Mouse (Mus musculus): ENCODE results near the gene Cyp4f14. TPM values are rescaled to one million over a fixed set of nuclear protein-coding genes. Genes with fewer than 3 reads are reported as not detected.
"Not testable (repeated sequence)": the region's sequence is repeated elsewhere in the genome, so short reads cannot be mapped to it uniquely, and the experiment has no call there.

Gene Cyp4f14
- polyA plus RNA-seq, 1 experiment from 2014 or later, result not detected

DNA sequence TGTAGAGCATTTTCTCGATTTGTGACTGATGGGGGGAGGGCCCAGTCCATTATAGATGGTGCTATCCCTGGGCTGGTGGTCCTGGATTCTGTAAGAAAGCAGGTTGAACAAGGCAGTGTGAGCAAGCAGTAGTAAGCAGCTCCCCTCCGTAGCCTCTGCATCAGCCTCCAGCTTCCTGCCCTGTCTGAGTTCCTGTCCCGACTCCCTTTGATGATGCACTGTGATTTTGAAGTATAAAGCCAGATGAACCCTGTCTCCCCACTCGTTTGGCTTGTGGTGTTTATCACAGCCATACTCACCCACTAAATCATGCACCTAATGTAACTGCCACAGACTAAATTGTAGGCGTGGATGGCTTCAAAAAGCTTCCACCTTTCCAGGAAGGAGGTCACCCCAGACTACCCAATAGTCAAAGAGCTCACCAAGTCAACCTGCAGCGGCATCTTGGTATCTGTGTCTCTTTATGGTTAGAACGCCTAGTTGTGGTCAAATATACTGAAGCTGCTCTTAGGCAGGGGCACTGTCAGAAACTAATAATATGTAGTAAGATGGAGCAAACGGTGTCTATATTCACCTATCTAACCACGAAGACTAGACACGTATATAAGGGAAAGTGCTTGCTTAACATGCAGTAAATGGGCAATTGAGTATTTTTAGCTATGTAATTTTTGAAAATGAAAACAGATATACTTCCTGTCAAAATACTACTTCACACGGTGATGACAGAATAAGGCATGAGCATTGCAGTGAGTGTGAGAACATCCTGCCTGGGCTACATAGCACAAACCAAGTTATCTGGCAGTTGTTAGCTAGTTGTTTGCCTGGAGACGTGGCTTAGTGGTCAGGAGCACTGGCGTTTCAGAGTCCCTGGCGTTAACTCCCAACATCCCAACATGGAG, 36.6 kb downstream of the Cyp4f14 start:
- Histone ChIP-seq H3K9ac (ENCODE audit: low read depth, low read length) (no peak overlapping the region), H3K4me1 (ENCODE audit: control insufficient read depth, insufficient read depth, low read length) (no peaks in the 10 kb centered on the region), H3K36me3 (ENCODE audit: control insufficient read depth, insufficient read depth, low read length) (peaks cover 64% of the 10 kb centered on the region), H3K4me2 (ENCODE audit: low read depth, low read length) (no peak overlapping the region), H3K9me3 (ENCODE audit: control insufficient read depth, low read length) (no peaks in the 10 kb centered on the region), H3K27me3 (replicated peaks; ENCODE audit: control insufficient read depth, insufficient read depth, low read length) (no peaks in the 10 kb centered on the region), H3K4me3 (ENCODE audit: low read depth, low read length) (no peak overlapping the region), H3K27ac (replicated peaks; ENCODE audit: low read depth, low read length) (no peak overlapping the region)
- DNase-seq (ENCODE audit: low spot score), result no peak
- whole genome bisulfite sequencing, result 90% methylated on average over 14 of the region's 14 CpGs
- no peak for ATAC-seq (ENCODE audit: low read depth)

DNA sequence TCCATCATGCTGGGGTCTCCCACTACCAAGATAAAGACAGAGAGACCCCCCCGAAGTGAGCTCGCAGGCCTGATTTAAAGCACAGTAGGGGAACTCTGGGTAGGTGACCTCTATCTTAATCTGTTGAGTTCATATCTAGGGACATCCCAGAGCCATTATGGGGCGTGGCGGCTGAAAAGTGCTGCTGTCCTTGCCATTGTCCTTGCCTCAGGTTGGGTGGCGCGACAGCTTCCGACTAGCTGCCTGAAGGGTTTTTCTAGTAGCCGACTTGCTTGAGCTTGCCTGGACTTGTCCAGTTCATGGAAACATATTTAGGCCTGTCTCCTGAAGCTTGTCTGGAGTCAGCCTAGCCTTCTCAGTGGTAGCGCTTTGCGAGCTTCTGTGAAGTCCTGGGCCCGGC, 38.4 kb downstream of the Cyp4f14 start:
- no peak overlapping the region for H3K4me3 ChIP-seq (ENCODE audit: low read depth, low read length)
- no peaks in the 10 kb centered on the region for H3K9me3 ChIP-seq (ENCODE audit: control insufficient read depth, low read length)
- DNase-seq (ENCODE audit: low spot score) (no peak), ATAC-seq (ENCODE audit: low read depth) (no peak)
- H3K4me2 ChIP-seq (ENCODE audit: low read depth, low read length), result no peak overlapping the region
- 88% methylated on average over 11 of the region's 11 CpGs for WGBS
- no peak overlapping the region for H3K27ac ChIP-seq (replicated peaks; ENCODE audit: low read depth, low read length)
- no peaks in the 10 kb centered on the region for H3K4me1 ChIP-seq (ENCODE audit: control insufficient read depth, insufficient read depth, low read length)
- H3K27me3 ChIP-seq (replicated peaks; ENCODE audit: control insufficient read depth, insufficient read depth, low read length), result no peaks in the 10 kb centered on the region
- H3K36me3 ChIP-seq (ENCODE audit: control insufficient read depth, insufficient read depth, low read length), result peaks cover 48% of the 10 kb centered on the region
- no peak overlapping the region for H3K9ac ChIP-seq (ENCODE audit: low read depth, low read length)

DNA sequence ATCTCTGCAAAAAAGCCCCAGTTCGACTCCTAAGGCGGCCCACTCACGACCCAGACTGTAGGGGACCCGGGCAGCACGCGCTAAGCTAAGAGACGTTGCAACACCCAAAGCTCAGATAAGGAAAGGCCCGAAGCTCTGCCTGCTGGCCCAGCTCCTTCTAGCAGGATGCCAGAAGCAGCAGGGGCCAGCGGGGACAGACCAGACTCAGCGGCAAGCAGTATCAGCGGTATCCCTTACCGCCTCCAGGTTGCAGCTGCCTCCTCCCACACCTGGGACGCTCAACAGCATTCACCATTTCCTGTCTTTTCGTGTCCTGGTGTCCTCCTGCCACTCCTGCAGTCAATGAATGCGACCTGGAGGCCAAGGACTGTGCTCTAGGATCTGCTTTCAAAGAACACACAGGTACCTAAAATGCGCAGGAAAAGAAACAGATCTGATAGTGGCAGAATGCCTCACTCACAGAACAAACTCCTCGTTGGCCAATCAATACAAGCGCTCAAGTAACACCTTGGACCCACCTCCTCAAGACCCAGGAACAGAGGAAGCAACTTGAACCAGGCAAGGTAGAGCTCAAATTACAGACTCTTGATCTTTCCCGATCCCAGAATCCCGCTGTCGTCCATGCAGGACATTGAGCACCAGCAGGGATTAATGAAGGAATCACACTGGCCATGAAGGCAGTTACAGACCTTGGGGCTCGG, 39.5 kb downstream of the Cyp4f14 start:
- H3K4me3 ChIP-seq (ENCODE audit: low read depth, low read length), result no peak overlapping the region
- no peaks in the 10 kb centered on the region for H3K9me3 ChIP-seq (ENCODE audit: control insufficient read depth, low read length)
- peak overlapping the region; percentile 17; the same call in 1 of the 2 replicates for H3K4me2 ChIP-seq (ENCODE audit: low read depth, low read length)
- WGBS, result 8% methylated on average over 21 of the region's 22 CpGs
- no peak overlapping the region for H3K27ac ChIP-seq (replicated peaks; ENCODE audit: low read depth, low read length)
- H3K4me1 ChIP-seq (ENCODE audit: control insufficient read depth, insufficient read depth, low read length), result no peaks in the 10 kb centered on the region
- H3K9ac ChIP-seq (ENCODE audit: low read depth, low read length), result no peak overlapping the region
- H3K36me3 ChIP-seq (ENCODE audit: control insufficient read depth, insufficient read depth, low read length), result peaks cover 36% of the 10 kb centered on the region
- H3K27me3 ChIP-seq (replicated peaks; ENCODE audit: control insufficient read depth, insufficient read depth, low read length), result no peaks in the 10 kb centered on the region
- ATAC-seq (ENCODE audit: low read depth) (no peak; the same call in 1 of the 2 replicates), DNase-seq (ENCODE audit: low spot score) (no peak)

DNA sequence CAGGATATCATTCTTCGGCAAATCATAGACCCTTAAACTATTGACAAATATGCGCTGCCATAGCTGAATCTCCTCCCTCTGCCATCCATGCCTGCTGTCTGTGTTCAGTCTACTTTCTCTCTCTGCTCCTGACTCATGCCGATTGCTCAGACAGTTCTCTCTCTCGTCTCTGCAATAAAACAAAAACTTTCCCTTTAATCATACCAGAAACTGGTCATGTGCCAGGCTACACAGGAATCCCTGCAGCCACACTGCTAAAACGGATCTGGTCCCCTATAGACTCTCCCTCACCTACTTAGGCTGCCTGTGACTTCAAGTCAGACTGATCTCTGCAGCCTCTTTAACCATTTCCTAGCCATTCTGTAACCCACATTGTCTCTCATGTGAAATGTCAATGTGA, 44.4 kb downstream of the Cyp4f14 start:
- Histone ChIP-seq H3K9ac (ENCODE audit: low read depth, low read length) (no peak overlapping the region), H3K36me3 (ENCODE audit: control insufficient read depth, insufficient read depth, low read length) (no peaks in the 10 kb centered on the region), H3K27me3 (replicated peaks; ENCODE audit: control insufficient read depth, insufficient read depth, low read length) (no peaks in the 10 kb centered on the region), H3K4me2 (ENCODE audit: low read depth, low read length) (no peak overlapping the region), H3K4me1 (ENCODE audit: control insufficient read depth, insufficient read depth, low read length) (no peaks in the 10 kb centered on the region), H3K4me3 (ENCODE audit: low read depth, low read length) (no peak overlapping the region), H3K9me3 (ENCODE audit: control insufficient read depth, low read length) (no peaks in the 10 kb centered on the region), H3K27ac (replicated peaks; ENCODE audit: low read depth, low read length) (no peak overlapping the region)
- DNase-seq (ENCODE audit: low spot score), result no peak
- ATAC-seq (ENCODE audit: low read depth), result no peak
- 65% methylated on average over 5 of the region's 5 CpGs for WGBS

DNA sequence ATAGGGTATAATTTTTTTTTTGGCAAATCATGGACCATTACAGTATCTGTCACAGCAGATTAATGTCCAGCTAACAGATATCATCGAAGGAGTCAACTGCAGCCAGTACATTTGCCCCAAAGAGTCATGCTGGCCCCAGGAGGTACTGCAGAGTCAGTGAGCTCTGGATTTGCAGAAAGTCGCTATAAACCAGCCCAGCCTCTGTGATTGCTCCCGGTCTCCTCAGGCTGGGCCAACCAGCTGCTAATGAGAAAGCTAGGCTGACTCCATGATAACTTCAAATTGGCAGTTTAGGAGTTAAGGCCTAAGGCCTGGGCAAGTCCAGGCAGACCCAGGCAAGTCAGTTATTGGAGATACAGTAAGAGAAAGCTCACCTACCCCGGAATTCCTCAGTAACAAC, 45.1 kb downstream of the Cyp4f14 start:
- no peak overlapping the region for H3K27ac ChIP-seq (replicated peaks; ENCODE audit: low read depth, low read length)
- no peak overlapping the region for H3K4me2 ChIP-seq (ENCODE audit: low read depth, low read length)
- DNase-seq (ENCODE audit: low spot score), result no peak
- H3K27me3 ChIP-seq (replicated peaks; ENCODE audit: control insufficient read depth, insufficient read depth, low read length), result no peaks in the 10 kb centered on the region
- no peaks in the 10 kb centered on the region for H3K4me1 ChIP-seq (ENCODE audit: control insufficient read depth, insufficient read depth, low read length)
- no peaks in the 10 kb centered on the region for H3K9me3 ChIP-seq (ENCODE audit: control insufficient read depth, low read length)
- no peak overlapping the region for H3K4me3 ChIP-seq (ENCODE audit: low read depth, low read length)
- H3K9ac ChIP-seq (ENCODE audit: low read depth, low read length), result no peak overlapping the region
- 67% methylated on average over 4 of the region's 4 CpGs for WGBS
- no peak for ATAC-seq (ENCODE audit: low read depth)
- no peaks in the 10 kb centered on the region for H3K36me3 ChIP-seq (ENCODE audit: control insufficient read depth, insufficient read depth, low read length)

DNA sequence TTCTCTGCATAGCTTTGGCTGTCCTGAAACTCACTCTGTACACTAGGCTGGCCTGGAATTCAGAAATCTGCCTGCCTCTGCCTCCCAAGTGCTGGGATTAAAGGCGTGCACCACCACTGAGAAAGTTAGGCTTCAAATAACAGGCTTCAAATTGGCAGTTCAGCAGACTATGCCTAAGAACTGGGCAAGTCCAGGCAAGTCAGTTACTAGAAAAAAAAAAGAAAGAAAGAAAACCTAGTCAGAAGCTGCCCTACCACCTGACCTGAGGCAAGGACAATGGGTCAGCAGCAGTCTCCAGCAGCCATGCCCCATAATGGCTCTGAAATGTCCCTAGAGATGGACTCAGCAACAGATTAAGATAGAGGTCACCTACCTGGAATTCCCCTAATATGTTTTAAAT, 45.7 kb downstream of the Cyp4f14 start:
- Histone ChIP-seq H3K27me3 (replicated peaks; ENCODE audit: control insufficient read depth, insufficient read depth, low read length) (no peaks in the 10 kb centered on the region), H3K4me1 (ENCODE audit: control insufficient read depth, insufficient read depth, low read length) (no peaks in the 10 kb centered on the region), H3K36me3 (ENCODE audit: control insufficient read depth, insufficient read depth, low read length) (no peaks in the 10 kb centered on the region), H3K4me2 (ENCODE audit: low read depth, low read length) (no peak overlapping the region), H3K4me3 (ENCODE audit: low read depth, low read length) (no peak overlapping the region), H3K9ac (ENCODE audit: low read depth, low read length) (no peak overlapping the region), H3K27ac (replicated peaks; ENCODE audit: low read depth, low read length) (no peak overlapping the region), H3K9me3 (ENCODE audit: control insufficient read depth, low read length) (no peaks in the 10 kb centered on the region)
- 86% methylated on average over 1 of the region's 1 CpGs for WGBS
- no peak for ATAC-seq (ENCODE audit: low read depth)
- no peak for DNase-seq (ENCODE audit: low spot score)

DNA sequence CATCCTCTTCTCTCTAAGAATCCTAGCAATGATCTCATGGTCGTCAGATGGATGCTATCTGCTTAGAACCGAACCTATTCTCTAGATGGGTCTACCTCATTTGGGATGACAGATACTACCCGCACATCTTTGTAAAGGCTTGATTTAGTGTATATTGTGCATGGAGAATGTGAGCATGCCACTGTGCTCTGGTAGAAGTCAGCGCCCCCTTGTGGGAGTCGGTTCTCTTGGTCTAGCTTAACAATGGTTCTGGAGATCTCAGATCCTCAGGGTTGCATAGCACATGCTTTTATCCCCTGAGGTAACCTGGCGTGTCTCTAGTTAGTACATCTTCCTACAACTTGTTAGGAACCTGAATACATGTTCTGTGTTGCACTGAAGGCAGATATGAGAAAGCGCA, 49.9 kb downstream of the Cyp4f14 start:
- ATAC-seq (ENCODE audit: low read depth); H3K9ac ChIP-seq (ENCODE audit: low read depth, low read length); H3K27ac ChIP-seq (replicated peaks; ENCODE audit: low read depth, low read length); H3K27me3 ChIP-seq (replicated peaks; ENCODE audit: control insufficient read depth, insufficient read depth, low read length); H3K4me3 ChIP-seq (ENCODE audit: low read depth, low read length); H3K4me2 ChIP-seq (ENCODE audit: low read depth, low read length); DNase-seq (ENCODE audit: low spot score); H3K4me1 ChIP-seq (ENCODE audit: control insufficient read depth, insufficient read depth, low read length); H3K36me3 ChIP-seq (ENCODE audit: control insufficient read depth, insufficient read depth, low read length); H3K9me3 ChIP-seq (ENCODE audit: control insufficient read depth, low read length): not testable (repeated sequence)
- 68% methylated on average over 3 of the region's 7 CpGs for WGBS

DNA sequence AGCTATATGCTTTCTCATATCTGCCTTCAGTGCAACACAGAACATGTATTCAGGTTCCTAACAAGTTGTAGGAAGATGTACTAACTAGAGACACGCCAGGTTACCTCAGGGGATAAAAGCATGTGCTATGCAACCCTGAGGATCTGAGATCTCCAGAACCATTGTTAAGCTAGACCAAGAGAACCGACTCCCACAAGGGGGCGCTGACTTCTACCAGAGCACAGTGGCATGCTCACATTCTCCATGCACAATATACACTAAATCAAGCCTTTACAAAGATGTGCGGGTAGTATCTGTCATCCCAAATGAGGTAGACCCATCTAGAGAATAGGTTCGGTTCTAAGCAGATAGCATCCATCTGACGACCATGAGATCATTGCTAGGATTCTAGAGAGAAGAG, 60.4 kb downstream of the Cyp4f14 start:
- H3K36me3 ChIP-seq (ENCODE audit: control insufficient read depth, insufficient read depth, low read length); H3K27me3 ChIP-seq (replicated peaks; ENCODE audit: control insufficient read depth, insufficient read depth, low read length); ATAC-seq (ENCODE audit: low read depth); H3K4me3 ChIP-seq (ENCODE audit: low read depth, low read length); H3K4me1 ChIP-seq (ENCODE audit: control insufficient read depth, insufficient read depth, low read length); H3K4me2 ChIP-seq (ENCODE audit: low read depth, low read length); H3K9ac ChIP-seq (ENCODE audit: low read depth, low read length); H3K27ac ChIP-seq (replicated peaks; ENCODE audit: low read depth, low read length); H3K9me3 ChIP-seq (ENCODE audit: control insufficient read depth, low read length); DNase-seq (ENCODE audit: low spot score): not testable (repeated sequence)
- WGBS, result 88% methylated on average over 2 of the region's 6 CpGs
